8 mouse cellular contexts compared by ENCODE assay signal in the genomic region with DNA sequence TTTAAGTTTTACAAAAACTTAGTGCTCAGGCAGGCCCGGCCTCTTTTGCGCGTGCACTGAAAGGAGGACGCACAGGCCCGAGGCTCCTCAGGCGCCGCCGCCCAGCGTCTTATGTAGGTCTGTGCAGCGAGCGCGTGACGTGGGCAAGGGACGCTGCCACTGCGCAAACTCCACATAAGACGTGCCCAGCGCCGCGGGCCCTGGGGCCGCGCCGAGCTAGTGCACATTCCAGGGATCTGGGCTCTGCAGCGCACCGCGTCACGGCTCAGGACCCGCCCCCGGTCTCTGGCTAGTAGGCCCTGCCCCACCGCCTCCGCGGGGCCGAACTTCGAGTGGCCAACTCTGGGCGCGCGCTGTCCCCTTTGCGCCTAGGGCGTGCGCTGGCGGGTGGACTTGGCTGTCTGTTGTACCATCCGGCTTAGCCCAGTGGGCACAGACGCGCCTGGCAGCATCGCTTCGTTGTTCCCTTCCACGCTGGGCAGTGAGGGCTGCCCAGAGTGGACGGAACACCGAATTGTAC. TPM values are rescaled to one million over a fixed set of nuclear protein-coding genes. Genes with fewer than 3 reads are reported as not detected.
A peak's percentile ranks its signal among the peaks of the same experiment; 100 is the strongest.
DNase-seq lines count a peak whose midpoint lies in the region; ATAC-seq lines count a peak whose summit lies in the region.

No protein-coding gene starts in this region.

- H3K27me3 ChIP-seq in hindbrain, embryonic 14.5 days (ENCODE audit: control insufficient read depth, insufficient read depth, low read length), result no peaks in the 10 kb centered on the region

- WGBS in hindbrain, embryonic 14.5 days, result under 1% methylated on average over 48 of the region's 48 CpGs

- H3K4me3 ChIP-seq in hindbrain, embryonic 14.5 days (replicated peaks; ENCODE audit: low read length), result peak overlapping the region; percentile 53

- peak overlapping the region; percentile 98 for H3K27ac ChIP-seq in hindbrain, embryonic 14.5 days

- peak; percentile 97 for DNase-seq in R1 (ENCODE audit: low read depth, low spot score)
- DNase-seq in cerebellum, postnatal 25 days, result peak; percentile 99
- DNase-seq in frontal cortex, postnatal 25 days (ENCODE audit: low spot score in 2 of 2), result peak; percentile 96 to 98
- peak; percentile 96 for DNase-seq in hindbrain, embryonic 14.5 days (ENCODE audit: low spot score)
- DNase-seq in left cerebral cortex, adult 11 months (ENCODE audit: low spot score), result peak; percentile 99
- peak; percentile 99 to 100 for DNase-seq in lung, postnatal 4 days
- DNase-seq in retina, postnatal 7 days (ENCODE audit: low read depth, low spot score), result peak; percentile 94
- peak; percentile 97 for DNase-seq in urinary bladder, adult 2 months (ENCODE audit: low spot score)

- H3K9me3 ChIP-seq in hindbrain, embryonic 14.5 days (ENCODE audit: control insufficient read depth, low read length), result no peaks in the 10 kb centered on the region

- ATAC-seq in hindbrain, embryonic 14.5 days (ENCODE audit: low FRiP score), result peak; percentile 92

- H3K4me1 ChIP-seq in hindbrain, embryonic 14.5 days (replicated peaks; ENCODE audit: control insufficient read depth, insufficient read depth, low read length), result peaks cover 45% of the 10 kb centered on the region

- peak overlapping the region; percentile 100 for H3K9ac ChIP-seq in hindbrain, embryonic 14.5 days

- H3K36me3 ChIP-seq in hindbrain, embryonic 14.5 days (replicated peaks; ENCODE audit: control insufficient read depth, insufficient read depth), result 0 out of 2 replicates have a peak, but pooled peaks cover 13% of the 10 kb centered on the region

- H3K4me2 ChIP-seq in hindbrain, embryonic 14.5 days (replicated peaks), result peak overlapping the region; percentile 98

RNA-seq across cellular contexts. Expression of a gene that starts 0.8 kb away (rescaled TPM):
- polyA plus RNA-seq in hindbrain, embryonic 14.5 days (2014; fragmentation: Nextera tagmentation; extraction: Ambion mirVana), result 7.2 and 7.4 TPM in 2 replicates
- 33.4 and 35.5 TPM in 2 replicates for polyA plus RNA-seq in urinary bladder, adult 2 months (2012; rRNA removed)

Comparison
In these comparisons a context has a peak if more than half of its experiments do, and no peak if none do; other contexts are left out.
1. Peak in every context shown above with its lines: DNase-seq, ATAC-seq, H3K4me3 ChIP-seq and H3K27ac ChIP-seq.